Mouse (Mus musculus) bone marrow, adult 2 months (tissue): ENCODE measurements around the gene Akap2. TPM values are rescaled to one million over a fixed set of nuclear protein-coding genes. Genes with fewer than 3 reads are reported as not detected.

ENCODE experiments used
- H3K27ac ChIP-seq: fragments of 200-500 bp; 2 replicates; pipeline ENCODE4 v1.5.1; 2012; ENCODE audit warnings: low read depth, mild to moderate bottlenecking, control low read depth, inconsistent platforms, low read length; ENCODE audit not compliant: control insufficient read depth, poor library complexity, insufficient read depth
- H3K4me1 ChIP-seq: fragments of 200-500 bp; 2 replicates; pipeline ENCODE4 v1.6.1; 2011; ENCODE audit warnings: low read length; ENCODE audit not compliant: control insufficient read depth, insufficient read depth
- H3K4me3 ChIP-seq: fragments of 200-500 bp; replicated peaks from 2 replicates; pipeline ENCODE3; 2011; ENCODE audit warnings: mild to moderate bottlenecking, low read depth, low read length, control low read depth; ENCODE audit not compliant: control insufficient read depth
- CTCF ChIP-seq: fragments of 200-500 bp; IDR thresholded peaks from 2 replicates; pipeline ENCODE4 v1.5.1; 2011; ENCODE audit warnings: low read length, control low read depth; ENCODE audit not compliant: control insufficient read depth, insufficient read depth
- POLR2A ChIP-seq: fragments of 200-500 bp; IDR thresholded peaks from 2 replicates; pipeline ENCODE4 v1.6.1; 2011; ENCODE audit warnings: low read depth, mild to moderate bottlenecking, control low read depth, low read length, borderline replicate concordance; ENCODE audit not compliant: control insufficient read depth
- WGBS: fragments of 180-500 bp; shearing (Covaris S2); methylation state at CpG from one replicate; pipeline ENCODE4 v1.1.7; 2018; 5-methylcytosine and 5-hydroxymethylcytosine counted together
- polyA plus RNA-seq: library from polyadenylated mRNA; stranded (reverse); fragments of >200 nt; gene quantifications from 2 replicates; pipeline ENCODE4 v1.2.4, GENCODE M21; 2011; ENCODE audit warnings: low replicate concordance; ENCODE audit not compliant: missing spikeins, insufficient read depth, insufficient read length

Akap2 gene
- polyA plus RNA-seq, result 0.31 and 4.0 TPM in 2 replicates

DNA sequence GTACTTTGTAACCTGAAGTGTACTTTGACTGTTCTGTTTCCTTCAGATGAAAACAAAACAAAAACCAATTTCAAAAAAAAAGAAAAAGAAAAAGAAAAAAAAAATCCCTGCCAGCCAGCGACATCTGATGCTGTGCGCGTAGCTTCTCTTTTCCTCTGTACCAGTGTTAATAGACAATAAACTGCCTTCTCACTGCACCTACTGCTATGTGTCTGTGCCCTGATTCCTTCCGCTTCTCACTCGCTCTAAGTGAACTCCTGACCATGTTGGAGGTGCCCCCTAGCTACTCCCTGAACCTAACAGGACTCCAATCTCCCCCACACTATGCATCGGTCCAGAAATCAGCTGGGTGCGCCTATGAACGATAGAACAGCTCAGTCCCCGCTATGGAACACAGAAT, at the start of gene Akap2:
Gene Akap2, plus strand, starts transcription at position 304 of the 400 bp plus-strand sequence.
- no peak within 1 kb of the TSS for H3K27ac ChIP-seq
- no peaks in the 10 kb centered on the region for H3K4me1 ChIP-seq
- 81% methylated on average over 9 of the region's 9 CpGs for WGBS
- H3K4me3 ChIP-seq, result no peak within 1 kb of the TSS
- TF ChIP-seq CTCF (no peak), POLR2A (no peak)

GRCm38 (mm10) chr4:57670813-57671469, 46.5 kb upstream of the Akap2 start:
- H3K4me1 ChIP-seq, result peaks cover 3% of the 10 kb centered on the region; the same call in 1 of the 2 replicates
- 58% methylated on average over 7 of the region's 7 CpGs for WGBS
- H3K27ac ChIP-seq, result no peak overlapping the region
- no peak overlapping the region for H3K4me3 ChIP-seq
- TF ChIP-seq CTCF, result no peak
- no peak for TF ChIP-seq POLR2A

- Histone ChIP-seq H3K4me1 (peaks cover 4% of the 10 kb centered on the region; the same call in 1 of the 2 replicates), H3K4me3 (no peak overlapping the region), H3K27ac (no peak overlapping the region)
- no peak for TF ChIP-seq POLR2A
- no peak for TF ChIP-seq CTCF
- 59% methylated on average over 4 of the region's 4 CpGs for WGBS
Measured at GRCm38 (mm10) chr4:57672541-57672940, 44.9 kb upstream of the Akap2 start.

- TF ChIP-seq CTCF (peak; percentile 94), POLR2A (no peak)
- 2% methylated on average over 12 of the region's 12 CpGs for WGBS
- H3K4me1 ChIP-seq, result peaks cover 5% of the 10 kb centered on the region; the same call in 1 of the 2 replicates
- H3K27ac ChIP-seq, result no peak overlapping the region
- no peak overlapping the region for H3K4me3 ChIP-seq
Measured at GRCm38 (mm10) chr4:57672996-57673906, 44.2 kb upstream of the Akap2 start.

DNA sequence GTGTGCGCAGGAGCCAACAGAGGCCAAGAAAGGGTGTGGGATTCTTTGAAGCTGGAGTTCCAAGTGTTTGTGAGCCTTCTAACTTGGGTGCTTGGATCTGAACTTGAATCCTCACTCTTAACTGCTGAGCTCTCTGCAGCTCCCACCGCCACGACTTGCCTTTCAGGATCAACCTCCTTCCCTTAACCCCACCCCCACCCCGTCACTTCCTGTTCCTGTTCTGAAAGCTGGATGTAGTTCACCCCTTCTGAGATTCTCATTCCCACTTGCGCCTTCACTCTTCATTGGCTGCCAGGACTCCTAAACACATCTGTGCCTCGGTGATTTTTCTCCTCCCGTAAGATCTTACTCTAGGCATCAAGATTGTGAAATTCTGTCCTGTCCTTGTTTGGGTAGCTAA, 43.1 kb upstream of the Akap2 start:
- H3K4me3 ChIP-seq, result no peak overlapping the region
- 50% methylated on average over 7 of the region's 7 CpGs for WGBS
- peaks cover 5% of the 10 kb centered on the region; the same call in 1 of the 2 replicates for H3K4me1 ChIP-seq

GRCm38 (mm10) chr4:57675387-57675786, 42.1 kb upstream of the Akap2 start:
- H3K4me1 ChIP-seq, result peaks cover 5% of the 10 kb centered on the region; the same call in 1 of the 2 replicates
- TF ChIP-seq POLR2A, result no peak
- H3K27ac ChIP-seq, result no peak overlapping the region
- H3K4me3 ChIP-seq, result no peak overlapping the region
- WGBS, result 0% methylated on average over 13 of the region's 13 CpGs

More for the DNA sequence above, 43.1 kb upstream of the Akap2 start:
- H3K27ac ChIP-seq, result no peak overlapping the region
- TF ChIP-seq POLR2A (no peak), CTCF (no peak)

DNA sequence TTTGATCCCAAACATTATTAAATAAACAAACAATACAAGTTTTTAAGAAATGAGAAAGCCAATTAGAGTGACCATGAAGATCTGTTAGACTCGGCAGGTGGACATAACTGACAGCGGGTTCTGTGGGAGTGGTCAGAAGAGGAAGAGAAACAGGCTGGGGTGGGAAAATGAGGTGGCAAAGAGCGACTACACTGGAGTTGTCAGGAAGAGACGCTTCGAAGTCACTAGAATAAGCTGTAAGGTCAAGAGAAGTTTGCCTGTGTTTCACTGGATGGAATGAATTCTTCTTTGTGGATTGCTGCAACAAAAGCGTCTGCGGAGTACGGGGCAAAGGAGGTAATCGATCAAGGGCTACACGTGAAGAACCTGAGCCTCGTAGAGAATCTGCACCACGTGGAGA, 39.5 kb upstream of the Akap2 start:
- TF ChIP-seq POLR2A, result no peak
- no peak for TF ChIP-seq CTCF

GRCm38 (mm10) chr4:57678991-57679457, 38.4 kb upstream of the Akap2 start:
- Histone ChIP-seq H3K27ac (no peak overlapping the region), H3K4me3 (no peak overlapping the region), H3K4me1 (peaks cover 5% of the 10 kb centered on the region)
- TF ChIP-seq CTCF (no peak), POLR2A (no peak)
- WGBS, result 83% methylated on average over 9 of the region's 9 CpGs

More for the DNA sequence above, 39.5 kb upstream of the Akap2 start:
- no peak overlapping the region for H3K4me3 ChIP-seq
- H3K4me1 ChIP-seq, result peaks cover 5% of the 10 kb centered on the region
- no peak overlapping the region for H3K27ac ChIP-seq
- 73% methylated on average over 12 of the region's 12 CpGs for WGBS
